Mouse (Mus musculus) megakaryocyte, embryonic 14.5 days (primary cell): ENCODE measurements around the gene Espnl. TPM values are rescaled to one million over a fixed set of nuclear protein-coding genes. Genes with fewer than 3 reads are reported as not detected.

Source experiments
- H3K27me3 ChIP-seq: replicated peaks from 2 replicates; pipeline ENCODE3; 2012; ENCODE audit warnings: inconsistent platforms
- H3K36me3 ChIP-seq: replicated peaks from 2 replicates; pipeline ENCODE3; 2012; ENCODE audit warnings: low read length, inconsistent platforms, mixed read lengths
- H3K4me1 ChIP-seq: 2 replicates; pipeline ENCODE4 v1.6.1; 2012; ENCODE audit warnings: inconsistent platforms
- H3K4me3 ChIP-seq: replicated peaks from 2 replicates; pipeline ENCODE3; 2012; ENCODE audit warnings: moderate library complexity, mild to moderate bottlenecking, inconsistent platforms
- H3K9me3 ChIP-seq: 2 replicates; pipeline ENCODE4 v1.6.1; 2012; ENCODE audit warnings: inconsistent platforms
- FLI1 ChIP-seq: IDR thresholded peaks from 2 replicates; pipeline ENCODE4 v1.6.1; 2012; ENCODE audit warnings: low read length, inconsistent platforms, mixed read lengths
- GATA1 ChIP-seq: IDR thresholded peaks from 3 replicates; pipeline ENCODE4 v1.6.1; 2012; ENCODE audit warnings: mixed read lengths, low read length, inconsistent platforms, borderline replicate concordance
- polyA plus RNA-seq: library from polyadenylated mRNA; stranded (reverse); fragments of >175 nt; gene quantifications from 2 replicates; pipeline ENCODE4 v1.2.3, GENCODE M21; 2012; ENCODE audit warnings: low replicate concordance; ENCODE audit not compliant: insufficient read depth

Espnl gene
- polyA plus RNA-seq, 1 experiment = 0.23 TPM

GRCm38 (mm10) chr1:91369408-91369807 lies 47.5 kb downstream of the Espnl start:
- Histone ChIP-seq H3K27me3 (peaks cover 33% of the 10 kb centered on the region), H3K4me3 (no peak overlapping the region), H3K36me3 (peaks cover 64% of the 10 kb centered on the region), H3K4me1 (peaks cover 20% of the 10 kb centered on the region), H3K9me3 (peaks cover 8% of the 10 kb centered on the region)
- TF ChIP-seq GATA1 (no peak), FLI1 (no peak)

DNA sequence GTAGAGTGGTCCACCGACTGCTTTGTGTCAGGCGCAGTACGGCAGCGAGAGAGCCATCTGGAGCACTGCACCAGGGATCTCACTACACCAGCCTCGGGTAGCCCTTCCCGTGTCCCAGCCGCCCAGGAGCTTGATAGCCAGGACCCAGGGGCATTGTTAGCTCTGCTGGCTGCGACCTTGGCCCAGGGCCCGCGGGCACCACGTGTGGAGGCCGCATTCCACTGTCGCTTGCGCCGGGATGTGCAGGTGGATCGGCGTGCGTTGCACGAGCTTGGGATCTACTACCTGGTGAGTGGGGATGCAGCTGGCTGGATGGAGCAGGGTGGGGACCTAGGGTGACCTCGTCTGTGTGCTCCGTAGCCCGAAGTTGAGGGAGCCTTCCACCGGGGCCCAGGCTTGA lies 48.2 kb downstream of the Espnl start:
- no peak for TF ChIP-seq FLI1
- TF ChIP-seq GATA1 = no peak
- peaks cover 68% of the 10 kb centered on the region for H3K36me3 ChIP-seq
- H3K27me3 ChIP-seq = peaks cover 27% of the 10 kb centered on the region
- H3K9me3 ChIP-seq = peaks cover 2% of the 10 kb centered on the region
- no peak overlapping the region for H3K4me3 ChIP-seq
- H3K4me1 ChIP-seq = peaks cover 20% of the 10 kb centered on the region

GRCm38 (mm10) chr1:91373414-91373835 lies 51.5 kb downstream of the Espnl start:
- H3K36me3 ChIP-seq = peaks cover 99% of the 10 kb centered on the region
- H3K9me3 ChIP-seq = no peaks in the 10 kb centered on the region
- H3K4me1 ChIP-seq = 0 out of 2 replicates have a peak, but pooled peaks cover 3% of the 10 kb centered on the region
- H3K27me3 ChIP-seq = peaks cover 1% of the 10 kb centered on the region
- H3K4me3 ChIP-seq = no peak overlapping the region
- TF ChIP-seq GATA1 = no peak
- TF ChIP-seq FLI1 = no peak

DNA sequence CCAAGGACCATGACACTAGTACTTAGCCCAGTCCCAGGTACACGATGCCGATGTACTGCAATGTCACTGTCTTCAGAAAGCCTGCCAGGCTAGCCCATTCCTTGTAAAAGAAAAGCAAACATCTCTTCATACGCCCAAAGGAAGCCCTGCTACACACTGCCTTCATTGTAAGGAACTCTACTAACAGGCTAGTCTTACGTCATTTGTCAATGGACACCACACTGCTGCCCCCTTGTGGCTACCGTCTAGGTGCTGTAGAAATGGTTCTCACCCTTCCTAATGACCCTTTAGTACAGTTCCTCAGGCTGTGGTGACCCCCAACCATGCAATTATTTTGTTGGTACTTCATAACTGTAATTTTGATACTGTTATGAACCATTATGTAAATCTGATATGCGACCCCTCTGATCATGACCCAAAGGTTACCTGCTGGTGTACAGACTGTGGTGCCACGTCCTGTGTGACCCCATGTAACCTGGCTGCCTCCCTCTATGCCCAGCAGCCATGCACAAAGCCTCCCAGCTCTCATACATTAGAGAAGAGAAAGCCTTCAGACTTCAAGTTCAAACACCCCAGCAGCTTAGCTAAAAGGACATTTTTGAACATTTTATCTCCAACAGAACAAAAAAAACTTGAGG lies 58.7 kb downstream of the Espnl start:
- Histone ChIP-seq H3K4me1 (peaks cover 8% of the 10 kb centered on the region), H3K36me3 (peaks cover 96% of the 10 kb centered on the region), H3K4me3 (no peak overlapping the region), H3K9me3 (no peaks in the 10 kb centered on the region), H3K27me3 (no peaks in the 10 kb centered on the region)
- no peak for TF ChIP-seq FLI1
- no peak for TF ChIP-seq GATA1

DNA sequence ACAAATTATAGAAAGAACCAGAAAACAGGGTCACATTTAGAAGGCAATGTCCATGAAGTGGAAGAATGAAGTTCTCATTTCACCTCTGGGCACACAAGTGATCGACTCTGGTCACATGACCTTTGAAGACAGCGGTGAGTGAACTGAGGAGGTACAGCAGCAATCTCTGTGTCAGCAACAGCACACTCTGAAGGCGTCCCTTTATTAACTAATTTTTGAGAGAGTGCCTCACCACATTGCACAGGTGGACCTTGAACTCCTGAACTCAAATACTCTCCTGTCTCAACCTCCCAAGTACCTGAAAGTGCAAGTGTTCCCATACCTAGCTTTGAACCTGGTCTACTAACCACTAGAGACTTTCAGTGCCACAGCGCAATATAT lies 59.2 kb downstream of the Espnl start:
- no peaks in the 10 kb centered on the region for H3K27me3 ChIP-seq
- peaks cover 5% of the 10 kb centered on the region for H3K4me1 ChIP-seq
- TF ChIP-seq GATA1 = no peak
- no peak for TF ChIP-seq FLI1
- H3K9me3 ChIP-seq = no peaks in the 10 kb centered on the region
- H3K4me3 ChIP-seq = no peak overlapping the region
- H3K36me3 ChIP-seq = peaks cover 96% of the 10 kb centered on the region

- no peaks in the 10 kb centered on the region for H3K9me3 ChIP-seq
- no peaks in the 10 kb centered on the region for H3K27me3 ChIP-seq
- no peak for TF ChIP-seq FLI1
- no peak for TF ChIP-seq GATA1
- H3K4me3 ChIP-seq = no peak overlapping the region
- peaks cover 41% of the 10 kb centered on the region for H3K4me1 ChIP-seq
- H3K36me3 ChIP-seq = peaks cover 96% of the 10 kb centered on the region
Observed at GRCm38 (mm10) chr1:91390369-91390768, 68.5 kb downstream of the Espnl start.

DNA sequence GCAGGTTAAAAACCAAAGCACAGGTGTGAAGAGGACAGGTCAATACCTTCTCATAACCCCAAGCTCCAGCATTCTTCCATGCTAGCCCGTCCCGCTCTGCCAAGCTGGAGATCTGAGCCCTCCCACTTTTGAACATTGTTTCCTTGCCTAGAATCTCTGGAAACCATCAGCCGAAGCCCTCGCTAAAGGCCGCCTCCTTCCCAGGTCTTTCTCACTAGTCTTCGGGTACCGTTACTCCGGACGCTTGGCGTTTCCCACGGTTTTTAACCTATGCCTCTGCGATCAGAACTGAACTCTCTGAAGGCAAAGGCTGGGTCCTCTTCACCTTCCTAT lies 76.0 kb downstream of the Espnl start:
- no peak for TF ChIP-seq GATA1
- no peak for TF ChIP-seq FLI1
- Histone ChIP-seq H3K4me1 (peaks cover 41% of the 10 kb centered on the region), H3K27me3 (no peaks in the 10 kb centered on the region), H3K36me3 (peaks cover 46% of the 10 kb centered on the region), H3K4me3 (peak overlapping the region; percentile 93), H3K9me3 (peaks cover 9% of the 10 kb centered on the region)

Other genes with a start within 250 kb of the Espnl start
- 0.07 TPM in 1 of 2 replicates, not detected in the other for gene Rbm44, start 177.0 kb upstream of the Espnl start, polyA plus RNA-seq
- gene Ramp1, start 142.3 kb upstream of the Espnl start, polyA plus RNA-seq = 2.9 and 16.0 TPM in 2 replicates
- 4.9 and 13.4 TPM in 2 replicates for gene Ube2f, start 71.8 kb upstream of the Espnl start, polyA plus RNA-seq
- gene Scly, start 23.7 kb upstream of the Espnl start, polyA plus RNA-seq = 13.6 and 18.3 TPM in 2 replicates
- gene Klhl30, start 28.9 kb downstream of the Espnl start, polyA plus RNA-seq = not detected in 2 replicates
- gene Erfe, start 44.4 kb downstream of the Espnl start, polyA plus RNA-seq = 0.04 TPM in 1 of 2 replicates, not detected in the other
- 13.9 and 52.5 TPM in 2 replicates for gene Ilkap, start 76.7 kb downstream of the Espnl start, polyA plus RNA-seq
- gene Hes6, start 92.0 kb downstream of the Espnl start, polyA plus RNA-seq = 41.6 and 60.4 TPM in 2 replicates
- 0.73 and 1.0 TPM in 2 replicates for gene Per2, start 137.2 kb downstream of the Espnl start, polyA plus RNA-seq
- 2.0 TPM in 1 of 2 replicates, not detected in the other for gene Traf3ip1, start 172.6 kb downstream of the Espnl start, polyA plus RNA-seq
- gene Asb1, start 218.5 kb downstream of the Espnl start, polyA plus RNA-seq = 3.0 and 8.1 TPM in 2 replicates